Mouse (Mus musculus): ENCODE data around the gene Snupn. TPM values are rescaled to one million over a fixed set of nuclear protein-coding genes. Genes with fewer than 3 reads are reported as not detected.
A peak's percentile ranks its signal among the peaks of the same experiment; 100 is the strongest.
"Not testable (repeated sequence)": the region's sequence is repeated elsewhere in the genome, so short reads cannot be mapped to it uniquely, and the experiment has no call there.

Gene Snupn
- polyA plus RNA-seq, 1 experiment from 2014 or later = 27.8 TPM

GRCm38 (mm10) chr9:56973960-56974524 is 23.4 kb downstream of the Snupn start:
- Histone ChIP-seq H3K27ac (ENCODE audit: low read depth, low read length) (no peak overlapping the region), H3K4me2 (ENCODE audit: low read depth, low read length, severe bottlenecking) (no peak overlapping the region), H3K9me3 (ENCODE audit: control insufficient read depth, low read length) (no peaks in the 10 kb centered on the region), H3K36me3 (ENCODE audit: control insufficient read depth, insufficient read depth, low read length) (no peaks in the 10 kb centered on the region), H3K27me3 (ENCODE audit: control insufficient read depth, insufficient read depth, low read length) (no peaks in the 10 kb centered on the region), H3K9ac (ENCODE audit: low read length) (no peak overlapping the region), H3K4me1 (replicated peaks; ENCODE audit: control insufficient read depth, insufficient read depth, low read length) (no peaks in the 10 kb centered on the region), H3K4me3 (ENCODE audit: low read depth, low read length) (no peak overlapping the region)
- ATAC-seq (replicated peaks; ENCODE audit: low FRiP score) (no peak), DNase-seq (ENCODE audit: low spot score) (no peak)
- WGBS = 96% methylated on average over 7 of the region's 8 CpGs

GRCm38 (mm10) chr9:56975199-56975598 is 24.5 kb downstream of the Snupn start:
- no peaks in the 10 kb centered on the region for H3K9me3 ChIP-seq (ENCODE audit: control insufficient read depth, low read length)
- no peaks in the 10 kb centered on the region for H3K27me3 ChIP-seq (ENCODE audit: control insufficient read depth, insufficient read depth, low read length)
- no peak for DNase-seq (ENCODE audit: low spot score)
- no peak overlapping the region for H3K27ac ChIP-seq (ENCODE audit: low read depth, low read length)
- no peak overlapping the region for H3K9ac ChIP-seq (ENCODE audit: low read length)
- H3K4me2 ChIP-seq (ENCODE audit: low read depth, low read length, severe bottlenecking) = no peak overlapping the region
- 94% methylated on average over 3 of the region's 3 CpGs for WGBS
- ATAC-seq (replicated peaks; ENCODE audit: low FRiP score) = no peak
- H3K36me3 ChIP-seq (ENCODE audit: control insufficient read depth, insufficient read depth, low read length) = no peaks in the 10 kb centered on the region
- H3K4me3 ChIP-seq (ENCODE audit: low read depth, low read length) = no peak overlapping the region
- no peaks in the 10 kb centered on the region for H3K4me1 ChIP-seq (replicated peaks; ENCODE audit: control insufficient read depth, insufficient read depth, low read length)

DNA sequence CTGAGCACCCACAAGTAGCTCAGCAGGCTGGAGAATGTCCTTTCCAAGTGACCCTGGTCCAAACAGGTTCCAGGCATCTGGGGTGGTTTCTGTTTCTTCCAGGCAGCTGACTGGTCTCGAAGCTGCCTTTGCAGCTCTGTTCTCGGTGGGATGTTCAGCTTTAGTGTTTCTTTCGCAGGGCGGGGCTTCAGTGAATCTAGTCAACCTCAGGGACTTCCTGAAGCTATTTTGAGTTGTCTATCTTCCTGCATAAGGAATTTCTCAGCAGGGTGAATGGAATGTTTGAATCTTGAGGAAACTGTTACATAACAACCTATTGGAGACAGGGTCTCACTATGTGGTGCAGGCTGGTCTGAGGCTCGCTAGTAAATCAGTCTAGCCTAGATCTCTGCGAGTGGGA is 29.5 kb downstream of the Snupn start:
- 97% methylated on average over 6 of the region's 6 CpGs for WGBS
- Histone ChIP-seq H3K9me3 (ENCODE audit: control insufficient read depth, low read length) (no peaks in the 10 kb centered on the region), H3K4me3 (ENCODE audit: low read depth, low read length) (no peak overlapping the region), H3K27ac (ENCODE audit: low read depth, low read length) (no peak overlapping the region), H3K4me1 (replicated peaks; ENCODE audit: control insufficient read depth, insufficient read depth, low read length) (no peaks in the 10 kb centered on the region), H3K36me3 (ENCODE audit: control insufficient read depth, insufficient read depth, low read length) (no peaks in the 10 kb centered on the region), H3K9ac (ENCODE audit: low read length) (no peak overlapping the region), H3K27me3 (ENCODE audit: control insufficient read depth, insufficient read depth, low read length) (no peaks in the 10 kb centered on the region), H3K4me2 (ENCODE audit: low read depth, low read length, severe bottlenecking) (no peak overlapping the region)
- no peak for ATAC-seq (replicated peaks; ENCODE audit: low FRiP score)
- DNase-seq (ENCODE audit: low spot score) = no peak

GRCm38 (mm10) chr9:56981502-56981901 is 30.8 kb downstream of the Snupn start:
- no peak for ATAC-seq (replicated peaks; ENCODE audit: low FRiP score)
- Histone ChIP-seq H3K36me3 (ENCODE audit: control insufficient read depth, insufficient read depth, low read length) (no peaks in the 10 kb centered on the region), H3K9ac (ENCODE audit: low read length) (no peak overlapping the region), H3K4me3 (ENCODE audit: low read depth, low read length) (no peak overlapping the region), H3K9me3 (ENCODE audit: control insufficient read depth, low read length) (no peaks in the 10 kb centered on the region), H3K27me3 (ENCODE audit: control insufficient read depth, insufficient read depth, low read length) (no peaks in the 10 kb centered on the region), H3K27ac (ENCODE audit: low read depth, low read length) (no peak overlapping the region), H3K4me2 (ENCODE audit: low read depth, low read length, severe bottlenecking) (no peak overlapping the region), H3K4me1 (replicated peaks; ENCODE audit: control insufficient read depth, insufficient read depth, low read length) (no peaks in the 10 kb centered on the region)
- 79% methylated on average over 1 of the region's 1 CpGs for WGBS
- no peak for DNase-seq (ENCODE audit: low spot score)

DNA sequence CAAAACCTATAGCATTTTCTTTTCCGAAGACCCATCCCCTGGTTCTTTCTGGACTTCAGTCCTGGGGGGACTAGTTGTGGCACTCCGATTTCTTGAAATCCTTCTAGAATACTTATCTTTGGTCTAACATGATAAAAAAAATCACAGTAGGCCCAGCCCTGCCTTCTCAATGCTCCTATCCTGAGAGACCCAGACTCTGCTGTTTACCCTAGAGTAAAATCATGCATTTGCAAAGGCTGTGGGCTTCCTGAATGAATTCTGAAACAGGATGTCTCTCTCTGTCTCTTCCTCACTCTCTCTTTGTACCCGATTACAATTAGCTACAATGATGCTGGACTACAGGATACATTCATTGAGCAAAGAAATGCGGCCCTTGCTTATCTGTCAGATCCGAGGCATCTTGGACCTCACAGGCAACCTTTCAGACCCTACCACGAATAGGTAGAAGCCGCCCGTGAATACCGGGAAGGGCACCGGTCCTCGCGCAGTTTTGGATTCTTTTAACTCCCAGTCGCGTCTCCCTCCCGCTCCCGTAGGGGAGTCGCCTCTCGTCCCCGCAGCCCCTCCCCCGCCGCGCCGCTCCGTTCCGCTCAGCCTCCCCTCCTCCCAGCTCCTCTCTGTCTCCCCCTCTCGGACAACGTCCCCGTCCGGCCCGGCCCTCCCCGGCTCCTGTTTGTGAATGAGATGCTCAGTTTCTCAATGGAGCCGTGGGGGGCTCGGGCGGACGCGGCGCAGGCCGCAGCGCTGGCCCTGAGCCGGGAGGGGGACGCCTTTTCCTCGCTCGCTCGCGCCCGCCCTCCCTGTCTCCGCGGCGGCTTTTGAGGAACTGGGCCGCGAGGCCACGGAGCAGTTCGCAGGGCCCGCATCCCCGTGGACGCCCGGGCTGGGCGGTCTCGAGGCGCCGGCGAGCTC is 43.9 kb downstream of the Snupn start, which contains the start of gene Ptpn9:
Gene Ptpn9 (plus strand): TSS at position 638 of the 912 bp plus-strand sequence.
- Histone ChIP-seq H3K27me3 (ENCODE audit: control insufficient read depth, insufficient read depth, low read length) (no peaks in the 10 kb centered on the region), H3K4me1 (replicated peaks; ENCODE audit: control insufficient read depth, insufficient read depth, low read length) (no peaks in the 10 kb centered on the region), H3K36me3 (ENCODE audit: control insufficient read depth, insufficient read depth, low read length) (no peaks in the 10 kb centered on the region), H3K4me2 (ENCODE audit: low read depth, low read length, severe bottlenecking) (peak within 1 kb of the TSS; percentile 70), H3K4me3 (ENCODE audit: low read depth, low read length) (peak within 1 kb of the TSS; percentile 75), H3K9me3 (ENCODE audit: control insufficient read depth, low read length) (no peaks in the 10 kb centered on the region), H3K27ac (ENCODE audit: low read depth, low read length) (peak within 1 kb of the TSS; percentile 95), H3K9ac (ENCODE audit: low read length) (peak within 1 kb of the TSS; percentile 81)
- DNase-seq (ENCODE audit: low spot score) (peak; percentile 96), ATAC-seq (replicated peaks; ENCODE audit: low FRiP score) (peak; percentile 93)
- WGBS = 2% methylated on average over 61 of the region's 62 CpGs

DNA sequence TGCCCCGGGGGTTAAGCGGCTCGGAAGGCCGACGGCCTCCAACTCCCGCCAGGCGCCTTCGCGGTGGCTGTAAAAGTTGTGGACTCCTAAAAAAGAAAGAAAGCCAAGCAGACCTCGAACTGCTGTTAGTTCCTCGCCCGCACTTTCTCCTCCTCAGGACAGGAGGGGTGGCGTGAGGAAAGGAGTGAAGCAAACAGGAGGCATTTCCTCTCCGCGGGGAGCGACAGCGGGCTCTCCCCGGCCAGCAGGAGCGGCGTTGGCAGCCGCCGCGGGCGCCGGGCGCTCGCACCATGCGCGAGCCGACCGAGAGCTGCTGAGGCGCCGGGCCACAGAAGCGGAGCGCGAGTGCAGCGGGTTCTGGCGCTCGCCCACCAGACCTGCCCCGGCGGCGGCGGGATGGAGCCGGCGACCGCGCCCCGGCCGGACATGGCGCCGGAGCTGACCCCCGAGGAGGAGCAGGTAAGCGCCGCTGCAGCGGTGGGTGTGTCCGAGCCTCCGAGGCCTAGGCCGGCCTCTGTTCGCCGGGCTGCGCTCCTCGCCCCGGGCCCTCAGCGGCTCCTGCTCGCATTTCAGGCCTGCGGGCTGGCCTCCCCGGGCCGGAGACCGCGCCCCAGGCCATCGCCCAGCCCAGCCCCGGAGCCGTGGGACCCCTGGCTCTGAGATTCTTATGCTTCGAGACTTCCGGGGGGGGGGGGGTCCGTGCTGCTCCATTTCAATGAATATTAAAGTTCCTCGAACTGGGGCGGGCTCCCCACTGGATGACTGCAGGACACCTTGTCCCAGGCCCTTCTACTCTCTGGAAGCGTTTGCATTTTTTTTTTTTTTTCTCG is 44.7 kb downstream of the Snupn start:
- Histone ChIP-seq H3K36me3 (ENCODE audit: control insufficient read depth, insufficient read depth, low read length) (no peaks in the 10 kb centered on the region), H3K27ac (ENCODE audit: low read depth, low read length) (peak overlapping the region; percentile 95), H3K9me3 (ENCODE audit: control insufficient read depth, low read length) (no peaks in the 10 kb centered on the region), H3K9ac (ENCODE audit: low read length) (peak overlapping the region; percentile 81), H3K4me1 (replicated peaks; ENCODE audit: control insufficient read depth, insufficient read depth, low read length) (no peaks in the 10 kb centered on the region), H3K4me2 (ENCODE audit: low read depth, low read length, severe bottlenecking) (peak overlapping the region; percentile 70), H3K27me3 (ENCODE audit: control insufficient read depth, insufficient read depth, low read length) (no peaks in the 10 kb centered on the region), H3K4me3 (ENCODE audit: low read depth, low read length) (peak overlapping the region; percentile 75)
- DNase-seq (ENCODE audit: low spot score) (peak; percentile 84), ATAC-seq (replicated peaks; ENCODE audit: low FRiP score) (peak; percentile 68)
- under 1% methylated on average over 61 of the region's 80 CpGs for WGBS

DNA sequence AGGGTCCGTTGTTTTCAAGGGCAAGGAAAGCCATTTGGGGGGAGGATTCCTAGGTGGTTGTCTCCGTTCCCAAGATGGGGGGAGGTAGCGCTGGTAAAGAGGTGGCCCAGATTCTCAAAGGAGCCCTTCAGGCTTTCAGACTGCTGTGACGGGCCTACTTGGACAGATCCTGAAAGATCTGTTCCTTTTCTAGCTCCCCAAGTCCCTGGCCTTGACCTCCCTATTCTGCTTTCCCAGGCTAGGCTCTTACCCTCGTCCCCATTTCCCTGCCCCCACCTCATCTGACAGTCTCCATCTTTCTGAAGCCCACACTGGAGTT is 45.3 kb downstream of the Snupn start:
- H3K27ac ChIP-seq (ENCODE audit: low read depth, low read length) = peak overlapping the region; percentile 95; the same call in 1 of the 2 replicates
- peak overlapping the region; percentile 81 for H3K9ac ChIP-seq (ENCODE audit: low read length)
- H3K4me1 ChIP-seq (replicated peaks; ENCODE audit: control insufficient read depth, insufficient read depth, low read length) = no peaks in the 10 kb centered on the region
- H3K4me3 ChIP-seq (ENCODE audit: low read depth, low read length) = peak overlapping the region; percentile 75
- H3K36me3 ChIP-seq (ENCODE audit: control insufficient read depth, insufficient read depth, low read length) = no peaks in the 10 kb centered on the region
- no peaks in the 10 kb centered on the region for H3K27me3 ChIP-seq (ENCODE audit: control insufficient read depth, insufficient read depth, low read length)
- DNase-seq (ENCODE audit: low spot score) (peak; percentile 61), ATAC-seq (replicated peaks; ENCODE audit: low FRiP score) (no peak)
- 0% methylated on average over 5 of the region's 5 CpGs for WGBS
- peak overlapping the region; percentile 70 for H3K4me2 ChIP-seq (ENCODE audit: low read depth, low read length, severe bottlenecking)
- H3K9me3 ChIP-seq (ENCODE audit: control insufficient read depth, low read length) = no peaks in the 10 kb centered on the region

- WGBS = 89% methylated on average over 1 of the region's 1 CpGs
- ATAC-seq (replicated peaks; ENCODE audit: low FRiP score); H3K9ac ChIP-seq (ENCODE audit: low read length); DNase-seq (ENCODE audit: low spot score); H3K4me2 ChIP-seq (ENCODE audit: low read depth, low read length, severe bottlenecking); H3K27ac ChIP-seq (ENCODE audit: low read depth, low read length); H3K4me3 ChIP-seq (ENCODE audit: low read depth, low read length); H3K4me1 ChIP-seq (replicated peaks; ENCODE audit: control insufficient read depth, insufficient read depth, low read length); H3K27me3 ChIP-seq (ENCODE audit: control insufficient read depth, insufficient read depth, low read length); H3K36me3 ChIP-seq (ENCODE audit: control insufficient read depth, insufficient read depth, low read length); H3K9me3 ChIP-seq (ENCODE audit: control insufficient read depth, low read length): not testable (repeated sequence)
Observed at GRCm38 (mm10) chr9:56997206-56997605, 46.5 kb downstream of the Snupn start.
